Mouse (Mus musculus): ENCODE data around the gene H2-D1. TPM values are rescaled to one million over a fixed set of nuclear protein-coding genes. Genes with fewer than 3 reads are reported as not detected.

H2-D1 gene
- total and polyA plus RNA-seq, 3 experiments = 60.1 to 97.9 TPM; not detected in 1

- Histone ChIP-seq H3K9ac (ENCODE audit: control insufficient read depth, low read depth, low read length, poor library complexity, severe bottlenecking) (no peak overlapping the region), H3K27ac (ENCODE audit: control insufficient read depth, low read depth, low read length) (no peak overlapping the region), H3K27me3 (ENCODE audit: control insufficient read depth in 1 of 2, insufficient read depth in 2 of 2, low read length in 2 of 2) (peaks cover 0 to 5% of the 10 kb centered on the region in 2 experiments; a peak in 2 of 4 replicates), H3K9me3 (replicated peaks; ENCODE audit: insufficient read depth, low read length) (no peaks in the 10 kb centered on the region), H3K4me3 (ENCODE audit: control insufficient read depth in 1 of 2, insufficient read depth in 1 of 2, low read depth in 2 of 2, low read length in 2 of 2) (no peak overlapping the region), H3K79me2 (ENCODE audit: control insufficient read depth, insufficient read depth, low read length, poor library complexity) (no peaks in the 10 kb centered on the region), H3K36me3 (ENCODE audit: control insufficient read depth in 1 of 2, insufficient read depth in 2 of 2, low read length in 2 of 2) (no peaks in the 10 kb centered on the region), H3K4me1 (ENCODE audit: control insufficient read depth in 1 of 2, insufficient read depth in 2 of 2, low read length in 2 of 2) (no peaks in the 10 kb centered on the region)
- TF ChIP-seq MYC (IDR thresholded peaks at IDR 0.05; ENCODE audit: low read depth, low read length) (no peak), CHD1 (IDR thresholded peaks at IDR 0.05; ENCODE audit: low read depth, low read length) (no peak)
- no peak for DNase-seq (ENCODE audit: low read depth, low spot score)
Observed at GRCm38 (mm10) chr17:35272249-35272648, 9.7 kb downstream of the H2-D1 start.

GRCm38 (mm10) chr17:35274770-35275169, 12.2 kb downstream of the H2-D1 start:
- DNase-seq (ENCODE audit: low read depth, low spot score) = peak; percentile 86

GRCm38 (mm10) chr17:35276304-35276864, 13.9 kb downstream of the H2-D1 start:
- no peaks in the 10 kb centered on the region for H3K4me1 ChIP-seq (ENCODE audit: control insufficient read depth in 1 of 2, insufficient read depth in 2 of 2, low read length in 2 of 2)
- no peaks in the 10 kb centered on the region for H3K79me2 ChIP-seq (ENCODE audit: control insufficient read depth, insufficient read depth, low read length, poor library complexity)
- TF ChIP-seq MXI1 (IDR thresholded peaks at IDR 0.05; ENCODE audit: low read depth, low read length) = no peak
- TF ChIP-seq POLR2AphosphoS2 (IDR thresholded peaks at IDR 0.05; ENCODE audit: low read length) = no peak
- TF ChIP-seq ZMIZ1 (IDR thresholded peaks at IDR 0.05; ENCODE audit: low read depth, low read length) = no peak
- no peak for TF ChIP-seq BHLHE40 (IDR thresholded peaks at IDR 0.05; ENCODE audit: borderline replicate concordance, low read depth, low read length)
- H3K36me3 ChIP-seq (ENCODE audit: control insufficient read depth in 1 of 2, insufficient read depth in 2 of 2, low read length in 2 of 2) = no peaks in the 10 kb centered on the region
- H3K27ac ChIP-seq (ENCODE audit: control insufficient read depth, low read depth, low read length) = no peak overlapping the region
- no peaks in the 10 kb centered on the region for H3K9me3 ChIP-seq (replicated peaks; ENCODE audit: insufficient read depth, low read length)
- H3K27me3 ChIP-seq (ENCODE audit: control insufficient read depth in 1 of 2, insufficient read depth in 2 of 2, low read length in 2 of 2) = peaks cover 0 to 7% of the 10 kb centered on the region in 2 experiments; a peak in 2 of 4 replicates
- no peak overlapping the region for H3K9ac ChIP-seq (ENCODE audit: control insufficient read depth, low read depth, low read length, poor library complexity, severe bottlenecking)
- H3K4me3 ChIP-seq (ENCODE audit: control insufficient read depth in 1 of 2, insufficient read depth in 1 of 2, low read depth in 2 of 2, low read length in 2 of 2) = no peak overlapping the region
- DNase-seq (ENCODE audit: low read depth, low spot score) = no peak

More at GRCm38 (mm10) chr17:35274770-35275169, 12.2 kb downstream of the H2-D1 start:
- Histone ChIP-seq H3K9ac (ENCODE audit: control insufficient read depth, low read depth, low read length, poor library complexity, severe bottlenecking) (no peak overlapping the region), H3K36me3 (ENCODE audit: control insufficient read depth in 1 of 2, insufficient read depth in 2 of 2, low read length in 2 of 2) (no peaks in the 10 kb centered on the region), H3K79me2 (ENCODE audit: control insufficient read depth, insufficient read depth, low read length, poor library complexity) (no peaks in the 10 kb centered on the region), H3K9me3 (replicated peaks; ENCODE audit: insufficient read depth, low read length) (no peaks in the 10 kb centered on the region), H3K4me3 (ENCODE audit: control insufficient read depth in 1 of 2, insufficient read depth in 1 of 2, low read depth in 2 of 2, low read length in 2 of 2) (no peak overlapping the region), H3K4me1 (ENCODE audit: control insufficient read depth in 1 of 2, insufficient read depth in 2 of 2, low read length in 2 of 2) (no peaks in the 10 kb centered on the region), H3K27me3 (ENCODE audit: control insufficient read depth in 1 of 2, insufficient read depth in 2 of 2, low read length in 2 of 2) (peaks cover 0 to 5% of the 10 kb centered on the region in 2 experiments; a peak in 2 of 4 replicates), H3K27ac (ENCODE audit: control insufficient read depth, low read depth, low read length) (no peak overlapping the region)
- TF ChIP-seq USF2 (IDR thresholded peaks at IDR 0.05; ENCODE audit: borderline replicate concordance in 1 of 2, insufficient read depth in 1 of 2, low read depth in 1 of 2, low read length in 2 of 2) = no peak
- 0 out of 2 replicates have a peak, but pooled peaks have one; percentile 22 for TF ChIP-seq USF1 (IDR thresholded peaks at IDR 0.05; ENCODE audit: low read depth, low read length)
- peak; percentile 90 for TF ChIP-seq SMC3 (IDR thresholded peaks at IDR 0.05; ENCODE audit: low read depth, low read length)
- no peak for TF ChIP-seq E2F4 (IDR thresholded peaks at IDR 0.05; ENCODE audit: borderline replicate concordance, low read depth, low read length)
- TF ChIP-seq CTCF (IDR thresholded peaks at IDR 0.05 in 2 of 3, conservative IDR thresholded peaks at IDR 0.05 in 1 of 3; ENCODE audit: control insufficient read depth in 1 of 3, insufficient read depth in 1 of 3, low read depth in 2 of 3, low read length in 3 of 3, poor library complexity in 1 of 3, severe bottlenecking in 1 of 3) = peak; percentile 80 to 97 (median 89)
- TF ChIP-seq RAD21 (IDR thresholded peaks at IDR 0.05; ENCODE audit: low read depth, low read length) = peak; percentile 80
- TF ChIP-seq ZC3H11A (IDR thresholded peaks at IDR 0.05; ENCODE audit: low read depth, low read length) = peak; percentile 86
